Mouse (Mus musculus) granulocyte monocyte progenitor cell, adult 5-6 weeks (primary cell): ENCODE data around the gene Txn1. TPM values are rescaled to one million over a fixed set of nuclear protein-coding genes. Genes with fewer than 3 reads are reported as not detected.
A peak's percentile ranks its signal among the peaks of the same experiment; 100 is the strongest.

Source experiments
- ATAC-seq: replicated peaks from 2 replicates; pipeline ENCODE4 v1.8.0; 2016; ENCODE audit warnings: mild to moderate bottlenecking, moderate TSS enrichment, inconsistent platforms; ENCODE audit not compliant: poor library complexity, severe bottlenecking
- total RNA-seq, 2 experiments: library from RNA; stranded (forward) in 1 of 2; stranded (reverse) in 1 of 2; fragments of 200-712, 200-1000 nt in 1 of 2; fragments of >200 nt in 1 of 2; fragmentation: Nextera tagmentation in 1 of 2; gene quantifications; 2 replicates each; pipeline ENCODE4 v1.2.3; 2014 to 2017

Gene Txn1
- total RNA-seq, 2 experiments from 2014 or later = 150 to 474 TPM

GRCm38 (mm10) chr4:57947036-57947435 lies 9.2 kb downstream of the Txn1 start:
- no peak for ATAC-seq

- ATAC-seq = no peak
These were observed 13.3 kb downstream of the Txn1 start for GRCm38 (mm10) chr4:57942892-57943291.

GRCm38 (mm10) chr4:57940631-57941030 lies 15.6 kb downstream of the Txn1 start:
- ATAC-seq = no peak

- ATAC-seq = no peak
These were observed 18.9 kb downstream of the Txn1 start for GRCm38 (mm10) chr4:57937292-57937691.

- no peak for ATAC-seq
These were observed 22.0 kb downstream of the Txn1 start for GRCm38 (mm10) chr4:57934181-57934580.

GRCm38 (mm10) chr4:57930559-57931170 lies 25.5 kb downstream of the Txn1 start:
- ATAC-seq = peak; percentile 93

- no peak for ATAC-seq
These were observed 28.6 kb downstream of the Txn1 start for GRCm38 (mm10) chr4:57927464-57928205.

- ATAC-seq = no peak
These were observed 31.6 kb downstream of the Txn1 start for GRCm38 (mm10) chr4:57924556-57925071.

GRCm38 (mm10) chr4:57922171-57922570 lies 34.0 kb downstream of the Txn1 start:
- ATAC-seq = no peak

- no peak for ATAC-seq
These were observed 35.7 kb downstream of the Txn1 start for GRCm38 (mm10) chr4:57920522-57920921.

- peak; percentile 65 for ATAC-seq
These were observed 36.5 kb downstream of the Txn1 start for GRCm38 (mm10) chr4:57919494-57920423.

GRCm38 (mm10) chr4:57916711-57917110 lies 39.5 kb downstream of the Txn1 start:
- ATAC-seq = no peak

- no peak for ATAC-seq
These were observed 40.0 kb downstream of the Txn1 start, which contains the start of gene D630039A03Rik for GRCm38 (mm10) chr4:57916201-57916661. TSS of gene D630039A03Rik (minus strand) at chr4:57916297.

GRCm38 (mm10) chr4:57915216-57915965 lies 40.8 kb downstream of the Txn1 start:
- ATAC-seq = peak; percentile 20; the same call in 1 of the 2 replicates

GRCm38 (mm10) chr4:57914193-57915190 lies 41.7 kb downstream of the Txn1 start:
- peak; percentile 35 for ATAC-seq

- ATAC-seq = no peak
These were observed 43.2 kb downstream of the Txn1 start for GRCm38 (mm10) chr4:57913021-57913420.

- ATAC-seq = peak; percentile 77
These were observed 47.4 kb downstream of the Txn1 start for GRCm38 (mm10) chr4:57908860-57909259.

GRCm38 (mm10) chr4:57906708-57907107 lies 49.5 kb downstream of the Txn1 start:
- ATAC-seq = no peak
